Mouse (Mus musculus) hindbrain, embryonic 12.5 days (tissue): Measurements from ENCODE around the gene Ckmt2. TPM values are rescaled to one million over a fixed set of nuclear protein-coding genes. Genes with fewer than 3 reads are reported as not detected.

Experiments used
- polyA plus RNA-seq: library from polyadenylated mRNA; unstranded; fragments of >200 nt; fragmentation: Nextera tagmentation; extraction: Ambion mirVana; gene quantifications from 2 replicates; pipeline ENCODE4 v1.2.1, GENCODE M21; 2016

Ckmt2 gene
- polyA plus RNA-seq, 1 experiment from 2014 or later: not detected

Other genes with a start within 250 kb of the Ckmt2 start
- gene Acot12, start 135.4 kb downstream of the Ckmt2 start, polyA plus RNA-seq: not detected in 2 replicates
- gene Zcchc9, start 69.2 kb downstream of the Ckmt2 start, polyA plus RNA-seq: 25.8 and 27.4 TPM in 2 replicates